Mouse (Mus musculus): ENCODE results near the gene Tomm40.

The Tomm40 gene

DNA sequence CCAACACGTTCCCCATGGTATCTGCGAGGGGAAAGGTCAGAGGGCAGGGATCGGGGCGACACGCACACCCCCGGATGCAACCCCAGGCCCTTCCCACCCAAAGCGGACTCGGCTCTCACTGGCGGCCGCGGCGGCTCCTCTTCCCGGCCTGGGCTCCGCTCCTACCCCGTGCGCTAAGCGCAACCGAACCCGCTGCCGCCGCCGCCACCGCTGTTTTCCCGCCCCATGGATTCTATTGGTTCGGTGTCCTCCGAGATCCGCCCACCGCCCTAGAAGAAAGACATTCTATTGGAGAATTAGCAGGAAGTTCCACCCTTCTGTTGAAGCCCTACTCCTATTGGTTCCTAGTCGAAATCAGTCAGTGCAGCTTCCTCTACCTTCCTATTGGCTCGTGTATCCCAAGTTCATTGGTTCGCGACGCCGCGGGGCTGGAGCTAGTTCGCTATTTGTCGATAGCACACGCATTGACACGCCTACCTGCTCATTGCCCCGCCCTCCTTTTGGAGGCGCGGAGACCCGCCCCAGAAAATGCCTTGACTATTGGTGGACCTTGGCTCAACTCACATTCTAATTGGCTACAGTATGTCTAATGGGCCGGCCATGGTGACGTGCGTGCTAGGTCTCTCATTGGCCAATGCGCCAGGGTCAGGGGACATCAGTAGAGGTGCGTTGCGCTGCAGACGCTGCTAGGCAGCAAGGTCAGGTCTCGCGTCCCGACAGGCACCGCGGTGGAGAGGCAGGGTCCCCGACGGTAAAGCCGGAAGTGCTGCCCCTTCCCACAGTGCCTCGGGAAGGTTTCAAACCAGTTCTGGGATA is at the start of gene Tomm40:
Gene Tomm40 (minus strand): TSS at position 200 of the 816 bp plus-strand sequence.
- DNase-seq (ENCODE audit: low spot score), result peak; percentile 99

- no peak for DNase-seq (ENCODE audit: low spot score)
These were observed 49.3 kb upstream of the Tomm40 start for GRCm38 (mm10) chr7:19764581-19764980.

DNA sequence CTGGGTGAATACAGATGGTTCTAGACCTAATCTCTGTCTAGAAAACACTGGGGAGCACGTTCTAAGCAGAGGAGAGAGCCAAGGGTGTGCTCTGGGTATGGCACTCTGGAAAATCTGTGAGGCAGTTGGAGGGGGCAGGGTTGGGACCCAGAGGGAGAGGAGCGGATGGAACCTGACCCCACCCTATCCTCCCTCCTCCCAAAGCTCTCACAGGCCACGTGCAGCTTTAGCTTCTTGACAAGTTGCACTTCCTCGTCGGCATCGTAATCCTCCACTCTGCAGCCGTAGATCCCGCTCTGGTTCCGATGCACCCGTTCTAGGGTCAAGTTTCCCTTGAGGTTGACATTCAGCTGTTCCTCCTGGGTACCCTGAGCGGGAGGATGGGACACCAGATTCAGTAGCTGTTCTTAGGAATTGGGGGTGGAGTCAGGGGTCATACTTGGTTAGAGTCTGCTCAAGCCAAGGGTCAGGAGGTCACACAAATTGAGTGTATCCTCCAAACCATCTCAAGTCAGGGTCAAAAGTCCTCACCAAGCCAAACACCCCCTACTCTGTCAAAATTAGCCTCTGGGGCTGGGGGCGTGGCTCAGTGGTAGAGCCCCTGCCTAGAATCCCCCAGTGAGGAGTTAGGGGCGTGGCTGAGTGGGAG is 48.7 kb upstream of the Tomm40 start:
- no peak for DNase-seq (ENCODE audit: low spot score)

GRCm38 (mm10) chr7:19762283-19762682 is 47.0 kb upstream of the Tomm40 start:
- DNase-seq (ENCODE audit: low spot score), result no peak

DNA sequence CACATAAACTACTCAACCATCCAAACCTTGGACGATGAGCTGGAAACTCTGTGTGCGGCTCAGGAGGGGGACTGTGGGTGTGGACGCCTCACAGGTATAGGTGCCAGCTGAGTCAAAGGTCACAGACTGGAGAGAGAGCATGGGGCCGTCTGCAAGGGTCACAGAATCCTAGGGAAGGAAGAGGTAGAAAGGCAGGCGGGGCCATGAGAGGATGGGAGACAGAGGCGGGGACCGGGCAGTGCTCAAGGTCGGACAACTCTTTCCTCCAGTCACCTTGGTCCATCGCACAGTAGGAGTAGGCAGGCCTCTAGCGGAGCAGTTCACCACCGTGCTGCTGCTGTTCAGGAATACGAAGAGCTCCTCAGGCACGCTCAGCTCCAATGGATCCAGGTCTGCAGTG is 44.8 kb upstream of the Tomm40 start:
- no peak for DNase-seq (ENCODE audit: low spot score)

- no peak for DNase-seq (ENCODE audit: low spot score)
These were observed 43.4 kb upstream of the Tomm40 start for GRCm38 (mm10) chr7:19758623-19759022.

DNA sequence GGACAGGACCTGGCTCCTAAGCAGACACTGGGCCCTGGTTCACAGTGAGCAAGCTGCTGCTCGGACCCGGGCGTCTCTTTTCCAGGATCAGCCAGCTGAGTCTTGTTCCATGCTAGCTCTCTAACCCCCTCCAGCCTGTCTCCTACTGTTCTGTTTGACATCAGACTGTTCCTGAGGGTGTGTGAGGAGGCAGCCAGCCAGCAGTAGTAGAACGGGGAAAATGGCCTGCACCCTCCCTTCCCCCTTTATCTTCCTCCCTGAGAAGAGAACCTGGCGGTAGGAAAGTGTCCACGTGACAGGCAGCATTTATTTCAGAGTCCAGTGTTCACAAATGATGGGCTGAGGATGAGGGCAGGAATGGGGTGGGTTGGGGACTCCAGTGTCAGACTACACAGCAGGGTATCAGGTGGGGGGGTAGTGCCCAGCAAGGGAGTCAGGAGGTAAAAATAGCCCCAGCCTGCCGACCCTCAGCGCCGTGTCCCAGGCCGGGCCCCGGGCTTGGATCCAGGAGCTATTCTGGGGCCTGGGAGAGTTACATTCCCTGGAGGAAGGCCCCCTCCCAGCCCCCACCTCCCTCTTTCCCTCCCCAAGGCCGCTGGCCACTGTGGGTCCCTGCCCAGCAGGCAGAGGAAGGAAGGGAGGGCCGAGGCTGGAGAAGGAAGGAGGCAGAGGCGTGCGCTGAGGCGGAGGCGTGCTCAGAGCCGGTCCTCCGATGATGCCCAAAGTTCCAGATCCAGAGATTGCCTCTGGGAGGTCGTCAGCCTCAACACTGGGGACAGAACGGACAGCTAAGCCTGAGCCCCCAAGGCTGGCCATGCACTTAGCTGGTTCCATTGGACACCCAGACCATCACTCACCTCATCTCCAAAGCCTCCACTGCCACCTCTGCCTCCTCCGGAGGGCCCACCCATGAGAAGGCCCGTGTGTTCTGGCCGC is 40.9 kb upstream of the Tomm40 start:
- no peak for DNase-seq (ENCODE audit: low spot score)

DNA sequence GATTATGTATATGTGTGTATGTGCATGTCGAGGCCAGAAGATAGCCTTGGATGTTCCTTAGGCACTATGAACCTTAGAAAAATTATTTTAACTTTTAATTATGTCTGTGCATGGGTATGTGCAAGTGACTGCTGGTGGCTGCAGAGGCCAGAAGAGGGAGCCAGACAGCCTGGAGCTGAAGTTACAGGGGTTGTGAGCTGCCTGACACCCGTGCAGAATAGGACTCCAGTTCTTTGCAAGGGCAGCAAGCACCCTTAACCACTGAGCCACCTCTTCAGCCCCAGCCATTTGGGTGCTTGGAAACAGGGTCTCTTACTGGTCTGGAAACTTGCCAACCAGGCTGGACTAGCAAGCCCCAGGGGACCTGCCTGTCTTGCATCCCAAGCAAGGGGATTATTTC is 39.8 kb upstream of the Tomm40 start:
- no peak for DNase-seq (ENCODE audit: low spot score)

- DNase-seq (ENCODE audit: low spot score), result no peak
These were observed 38.8 kb upstream of the Tomm40 start for GRCm38 (mm10) chr7:19754065-19754464.

GRCm38 (mm10) chr7:19753587-19753986 is 38.3 kb upstream of the Tomm40 start:
- DNase-seq (ENCODE audit: low spot score), result no peak

DNA sequence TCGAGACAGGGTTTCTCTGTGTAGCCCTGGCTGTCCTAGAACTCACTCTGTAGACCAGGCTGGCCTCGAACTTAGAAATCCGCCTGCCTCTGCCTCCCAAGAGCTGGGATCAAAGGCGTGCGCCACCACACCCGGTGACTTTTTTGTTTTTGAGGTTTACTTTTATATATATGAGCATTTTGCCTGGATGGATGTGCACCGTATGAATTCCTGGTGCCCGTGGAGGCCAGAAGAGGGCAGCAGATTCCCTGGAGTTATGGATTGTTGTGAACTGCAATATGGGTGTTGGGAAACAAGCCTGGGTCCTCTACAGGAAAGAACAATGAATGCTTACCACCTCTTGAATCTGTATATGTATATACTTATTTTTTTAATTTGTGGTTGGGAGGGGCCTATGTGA is 37.4 kb upstream of the Tomm40 start:
- no peak for DNase-seq (ENCODE audit: low spot score)

DNA sequence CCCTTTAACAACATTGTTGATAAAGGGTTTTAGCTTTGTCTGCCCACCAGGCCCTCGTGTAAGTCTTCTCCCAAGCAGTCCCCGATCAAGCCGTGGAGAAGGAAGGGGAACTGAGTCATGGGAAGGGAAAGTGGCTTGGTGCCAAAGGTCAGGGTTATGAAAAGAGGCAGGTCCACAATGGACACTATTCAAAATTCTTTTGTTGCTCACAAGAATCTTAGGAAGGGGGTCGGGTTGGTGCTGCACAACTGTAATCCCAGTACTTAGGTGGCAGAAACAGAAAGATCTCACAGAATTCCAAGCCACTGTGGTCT is 35.8 kb upstream of the Tomm40 start:
- no peak for DNase-seq (ENCODE audit: low spot score)

DNA sequence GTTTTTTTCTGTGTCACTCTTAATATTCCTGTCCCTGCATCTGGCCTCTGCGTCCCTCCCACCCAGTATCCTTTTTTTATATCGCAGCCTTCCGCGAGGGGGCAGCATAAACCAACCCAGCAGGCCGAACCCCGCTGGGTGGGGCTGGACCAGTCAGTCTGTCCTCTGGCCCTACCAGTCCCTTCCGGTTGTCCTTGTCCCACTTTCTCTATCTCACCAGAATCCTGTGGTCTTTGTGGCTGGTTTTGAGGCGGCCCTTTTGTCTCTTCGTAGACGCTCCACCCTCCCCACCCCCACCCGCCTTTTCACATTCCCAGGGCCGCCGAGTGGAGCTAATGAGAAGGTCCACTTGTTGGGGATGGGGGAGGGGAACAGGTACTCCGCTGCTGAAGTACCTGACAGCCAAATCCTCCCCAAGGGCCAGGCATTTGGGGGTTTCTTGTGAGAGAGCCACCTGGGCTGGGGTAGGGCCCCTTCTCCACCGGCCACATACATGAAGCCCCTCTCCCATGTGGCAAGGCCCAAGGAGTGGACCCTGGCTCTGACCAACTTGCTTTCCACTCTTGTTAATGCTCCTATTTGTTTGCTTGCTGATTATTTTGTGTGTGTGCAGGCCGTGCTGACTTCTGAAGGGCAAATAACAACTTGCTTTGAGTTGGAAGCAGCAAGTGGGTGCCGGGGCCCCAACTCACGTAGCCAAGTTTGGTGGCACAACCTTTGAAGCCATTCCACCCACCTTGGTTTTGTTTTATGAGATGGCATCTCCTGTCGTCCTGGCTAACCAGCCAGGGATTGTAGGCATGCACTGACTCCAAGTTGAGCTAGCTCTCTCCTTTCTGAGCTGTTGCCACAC is 35.2 kb upstream of the Tomm40 start, which contains the start of gene Nectin2:
Gene Nectin2 (minus strand): TSS at position 267 of the 853 bp plus-strand sequence.
- peak; percentile 53 for DNase-seq (ENCODE audit: low spot score)

DNA sequence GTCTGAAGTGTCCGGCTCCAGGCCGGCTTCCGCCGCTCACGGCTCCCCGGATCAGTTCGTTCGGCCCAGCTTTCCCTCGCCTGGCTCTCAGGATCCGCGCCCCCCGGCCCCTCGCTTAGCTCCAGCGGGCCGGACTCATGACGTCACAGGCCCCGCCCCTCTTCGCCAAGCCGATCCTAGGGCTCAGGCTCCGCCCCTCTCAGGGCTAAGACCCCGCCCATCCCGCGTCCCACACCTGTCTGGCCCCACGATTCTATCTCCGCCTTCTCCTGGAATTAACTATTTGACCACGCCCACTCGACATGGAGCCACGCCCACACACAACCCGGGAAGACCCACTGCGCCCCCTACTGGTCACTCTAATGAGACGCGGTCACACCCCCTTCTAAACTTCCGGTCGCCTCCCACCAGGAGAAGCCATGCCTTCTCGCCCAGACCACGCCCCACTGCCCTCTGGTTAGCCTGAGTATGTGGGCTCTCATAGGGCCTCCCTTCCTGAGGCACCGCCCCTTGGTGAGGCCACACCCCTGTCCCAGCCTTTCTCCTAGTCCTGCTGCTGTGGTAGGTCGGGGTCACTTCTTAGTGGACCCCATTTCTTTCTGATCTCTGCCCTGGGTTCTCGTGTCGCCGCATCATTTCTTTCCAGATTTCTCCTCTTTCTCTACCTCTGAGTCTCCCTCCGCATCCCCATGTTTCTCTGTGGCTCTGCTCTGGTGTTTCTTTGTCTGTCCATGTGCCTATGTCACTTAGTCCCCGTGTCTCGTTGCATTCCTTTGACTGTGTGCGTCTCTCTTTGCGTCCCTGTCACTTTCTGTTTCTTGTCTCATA is 34.4 kb upstream of the Tomm40 start:
- peak; percentile 61 for DNase-seq (ENCODE audit: low spot score)

GRCm38 (mm10) chr7:19748219-19749195 is 33.3 kb upstream of the Tomm40 start:
- DNase-seq (ENCODE audit: low spot score), result no peak

- no peak for DNase-seq (ENCODE audit: low spot score)
These were observed 32.4 kb upstream of the Tomm40 start for GRCm38 (mm10) chr7:19747420-19748218.

- no peak for DNase-seq (ENCODE audit: low spot score)
These were observed 31.4 kb upstream of the Tomm40 start for GRCm38 (mm10) chr7:19746426-19747201.

DNA sequence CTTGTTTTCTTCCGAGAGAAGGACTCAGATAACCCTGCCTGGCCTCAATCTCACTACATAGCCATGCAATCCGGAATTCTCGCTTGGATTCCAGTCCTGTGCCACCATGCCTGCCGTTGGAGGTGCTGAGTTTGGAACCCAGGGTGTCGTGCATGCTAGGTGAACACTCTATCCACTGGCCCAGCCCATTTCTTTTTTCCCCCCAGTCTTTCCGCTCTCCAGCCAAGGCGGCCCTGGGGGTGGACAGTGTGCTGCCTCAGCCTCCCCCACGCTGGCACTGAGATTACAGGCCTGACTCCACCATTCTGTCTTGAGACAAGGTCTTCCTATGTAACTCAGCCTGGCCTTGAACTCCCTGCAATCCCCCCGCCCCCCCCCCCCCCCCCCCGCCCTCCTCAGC is 30.7 kb upstream of the Tomm40 start:
- DNase-seq (ENCODE audit: low spot score), result no peak
